8 mouse cellular contexts compared by ENCODE assay signal in genomic region chr9:44720358-44721153, GRCm38 (mm10). TPM values are rescaled to one million over a fixed set of nuclear protein-coding genes. Genes with fewer than 3 reads are reported as not detected.
DNase-seq lines count a peak whose midpoint lies in the region; ATAC-seq and TF ChIP-seq lines count a peak whose summit lies in the region.

No protein-coding gene starts in this region.

- WGBS in lung, embryonic 15.5 days, result 19% methylated on average over 9 of the region's 9 CpGs
- WGBS in bone marrow, adult 2 months, result 17% methylated on average over 9 of the region's 9 CpGs
- 29% methylated on average over 9 of the region's 9 CpGs for WGBS in forebrain, embryonic 10.5 days
- WGBS in midbrain, embryonic 14.5 days, result 15% methylated on average over 9 of the region's 9 CpGs

- H3K4me3 ChIP-seq in lung, embryonic 15.5 days, result peak overlapping the region; percentile 62
- peak overlapping the region; percentile 42 for H3K4me3 ChIP-seq in bone marrow, adult 2 months (replicated peaks; ENCODE audit: control insufficient read depth, low read depth, low read length)
- H3K4me3 ChIP-seq in forebrain, embryonic 10.5 days, result peak overlapping the region; percentile 78
- peak overlapping the region; percentile 67 for H3K4me3 ChIP-seq in midbrain, embryonic 14.5 days (replicated peaks; ENCODE audit: low read depth, low read length)

- peak overlapping the region; percentile 94 for H3K4me2 ChIP-seq in lung, embryonic 15.5 days
- peak overlapping the region; percentile 62 for H3K4me2 ChIP-seq in midbrain, embryonic 14.5 days (ENCODE audit: low read length)

- H3K9ac ChIP-seq in lung, embryonic 15.5 days, result peak overlapping the region; percentile 70
- peak overlapping the region; percentile 95 for H3K9ac ChIP-seq in midbrain, embryonic 14.5 days (replicated peaks; ENCODE audit: low read length)

- TF ChIP-seq CTCF in bone marrow, adult 2 months (IDR thresholded peaks at IDR 0.05; ENCODE audit: control insufficient read depth, insufficient read depth, low read length), result no peak

- 0 out of 2 replicates have a peak, but pooled peaks have one; percentile 2 for ATAC-seq in lung, embryonic 15.5 days (ENCODE audit: borderline replicate concordance, extremely low read depth, low FRiP score, low TSS enrichment)
- ATAC-seq in midbrain, embryonic 14.5 days (ENCODE audit: low FRiP score, low TSS enrichment), result peak; percentile 8; the same call in 1 of the 2 replicates

- peaks cover 60% of the 10 kb centered on the region for H3K4me1 ChIP-seq in lung, embryonic 15.5 days
- peaks cover 1% of the 10 kb centered on the region; the same call in 1 of the 2 replicates for H3K4me1 ChIP-seq in bone marrow, adult 2 months (ENCODE audit: control insufficient read depth, insufficient read depth, low read length)
- H3K4me1 ChIP-seq in forebrain, embryonic 10.5 days, result peaks cover 66% of the 10 kb centered on the region
- peaks cover 44% of the 10 kb centered on the region for H3K4me1 ChIP-seq in midbrain, embryonic 14.5 days (ENCODE audit: control insufficient read depth, insufficient read depth, low read length)

- H3K9me3 ChIP-seq in lung, embryonic 15.5 days, result no peaks in the 10 kb centered on the region
- H3K9me3 ChIP-seq in forebrain, embryonic 10.5 days, result no peaks in the 10 kb centered on the region
- no peaks in the 10 kb centered on the region for H3K9me3 ChIP-seq in midbrain, embryonic 14.5 days (ENCODE audit: control insufficient read depth, low read length)

- TF ChIP-seq POLR2A in bone marrow, adult 2 months (IDR thresholded peaks at IDR 0.05; ENCODE audit: borderline replicate concordance, control insufficient read depth, low read depth, low read length), result no peak

- DNase-seq in lung, adult 18-20 months, result no peak
- DNase-seq in forebrain, embryonic 10.5 days (ENCODE audit: extremely low spot score, low spot score), result no peak
- DNase-seq in induced T-regulatory cell, adult 2 months (ENCODE audit: low read depth), result peak; percentile 63
- peak; percentile 51 for DNase-seq in midbrain, embryonic 14.5 days
- no peak for DNase-seq in Muller cell, postnatal 12 days (ENCODE audit: inconsistent ontology term)
- no peak for DNase-seq in urinary bladder, postnatal 4 days (ENCODE audit: low spot score in 2 of 2)

- H3K27ac ChIP-seq in lung, embryonic 15.5 days, result peak overlapping the region; percentile 64
- peak overlapping the region; percentile 13; the same call in 1 of the 2 replicates for H3K27ac ChIP-seq in bone marrow, adult 2 months (ENCODE audit: control insufficient read depth, insufficient read depth, low read depth, low read length, poor library complexity)
- H3K27ac ChIP-seq in forebrain, embryonic 10.5 days, result peak overlapping the region; percentile 96
- H3K27ac ChIP-seq in midbrain, embryonic 14.5 days (replicated peaks; ENCODE audit: low read depth, low read length), result peak overlapping the region; percentile 86

- H3K27me3 ChIP-seq in lung, embryonic 15.5 days, result no peaks in the 10 kb centered on the region
- no peaks in the 10 kb centered on the region for H3K27me3 ChIP-seq in forebrain, embryonic 10.5 days (ENCODE audit: poor library complexity, severe bottlenecking)
- H3K27me3 ChIP-seq in midbrain, embryonic 14.5 days (ENCODE audit: control insufficient read depth, insufficient read depth, low read length), result no peaks in the 10 kb centered on the region

- H3K36me3 ChIP-seq in lung, embryonic 15.5 days, result peaks cover 13% of the 10 kb centered on the region; the same call in 1 of the 2 replicates
- H3K36me3 ChIP-seq in forebrain, embryonic 10.5 days (replicated peaks), result peaks cover 28% of the 10 kb centered on the region
- peaks cover 29% of the 10 kb centered on the region for H3K36me3 ChIP-seq in midbrain, embryonic 14.5 days (ENCODE audit: control insufficient read depth, insufficient read depth, low read length)

RNA-seq across cellular contexts. Expression of gene Phldb1, which starts 14.4 kb away (rescaled TPM):
- polyA plus RNA-seq in lung, embryonic 15.5 days (2015; fragmentation: Nextera tagmentation; extraction: Ambion mirVana), result 26.6 and 33.2 TPM in 2 replicates
- polyA plus RNA-seq in bone marrow, adult 2 months (2011; ENCODE audit: insufficient read depth, insufficient read length, low replicate concordance, missing spikeins), result 4.7 and 8.4 TPM in 2 replicates
- 37.8 and 44.7 TPM in 2 replicates for polyA plus RNA-seq in forebrain, embryonic 10.5 days (2016; fragmentation: Nextera tagmentation; extraction: Ambion mirVana)
- polyA plus RNA-seq in midbrain, embryonic 14.5 days (2014; fragmentation: Nextera tagmentation; extraction: Ambion mirVana), result 46.7 and 51.1 TPM in 2 replicates

RNA-seq across cellular contexts. Expression of gene Arcn1, which starts 47.1 kb away (rescaled TPM):
- polyA plus RNA-seq in lung, embryonic 15.5 days (2015; fragmentation: Nextera tagmentation; extraction: Ambion mirVana), result 193 and 199 TPM in 2 replicates
- 22.8 and 30.9 TPM in 2 replicates for polyA plus RNA-seq in bone marrow, adult 2 months (2011; ENCODE audit: insufficient read depth, insufficient read length, low replicate concordance, missing spikeins)
- polyA plus RNA-seq in forebrain, embryonic 10.5 days (2016; fragmentation: Nextera tagmentation; extraction: Ambion mirVana), result 159 and 168 TPM in 2 replicates
- 99.8 and 160 TPM in 2 replicates for polyA plus RNA-seq in midbrain, embryonic 14.5 days (2014; fragmentation: Nextera tagmentation; extraction: Ambion mirVana)

RNA-seq across cellular contexts. Expression of gene Ift46, which starts 47.2 kb away (rescaled TPM):
- 93.2 and 99.1 TPM in 2 replicates for polyA plus RNA-seq in lung, embryonic 15.5 days (2015; fragmentation: Nextera tagmentation; extraction: Ambion mirVana)
- polyA plus RNA-seq in bone marrow, adult 2 months (2011; ENCODE audit: insufficient read depth, insufficient read length, low replicate concordance, missing spikeins), result 9.6 and 42.2 TPM in 2 replicates
- polyA plus RNA-seq in forebrain, embryonic 10.5 days (2016; fragmentation: Nextera tagmentation; extraction: Ambion mirVana), result 110 TPM in 2 replicates
- 187 and 211 TPM in 2 replicates for polyA plus RNA-seq in midbrain, embryonic 14.5 days (2014; fragmentation: Nextera tagmentation; extraction: Ambion mirVana)

RNA-seq across cellular contexts. Expression of gene Treh, which starts 47.5 kb away (rescaled TPM):
- polyA plus RNA-seq in lung, embryonic 15.5 days (2015; fragmentation: Nextera tagmentation; extraction: Ambion mirVana), result not detected in 2 replicates
- not detected in 2 replicates for polyA plus RNA-seq in bone marrow, adult 2 months (2011; ENCODE audit: insufficient read depth, insufficient read length, low replicate concordance, missing spikeins)
- polyA plus RNA-seq in forebrain, embryonic 10.5 days (2016; fragmentation: Nextera tagmentation; extraction: Ambion mirVana), result not detected in 2 replicates
- not detected in 2 replicates for polyA plus RNA-seq in midbrain, embryonic 14.5 days (2014; fragmentation: Nextera tagmentation; extraction: Ambion mirVana)

Comparison
In these comparisons a context has a peak if more than half of its experiments do, and no peak if none do; other contexts are left out.
1. H3K27ac ChIP-seq: peak in every context shown above with its lines; median percentile 96 in forebrain, embryonic 10.5 days; 86 in midbrain, embryonic 14.5 days; 64 in lung, embryonic 15.5 days; 13 in bone marrow, adult 2 months.
2. DNase-seq: peak in induced T-regulatory cell, adult 2 months (single experiment) and midbrain, embryonic 14.5 days (single experiment); none in lung, adult 18-20 months (0 of 2), forebrain, embryonic 10.5 days (single experiment), Muller cell, postnatal 12 days (single experiment) and urinary bladder, postnatal 4 days (0 of 2).
3. Peak in every context shown above with its lines, with median percentiles within 50 percentile points of each other: H3K4me3 ChIP-seq.